Mouse (Mus musculus): ENCODE results near the gene Cfap298.

The Cfap298 gene

GRCm38 (mm10) chr16:90891601-90892000 lies 43.3 kb downstream of the Cfap298 start:
- no peak for TF ChIP-seq GATA4 (IDR thresholded peaks at IDR 0.05; ENCODE audit: insufficient replicate concordance, low read length)

GRCm38 (mm10) chr16:90890683-90891082 lies 44.2 kb downstream of the Cfap298 start:
- TF ChIP-seq GATA4 (IDR thresholded peaks at IDR 0.05; ENCODE audit: insufficient replicate concordance, low read length), result no peak

- TF ChIP-seq GATA4 (IDR thresholded peaks at IDR 0.05; ENCODE audit: insufficient replicate concordance, low read length), result no peak
These were observed 48.9 kb downstream of the Cfap298 start for GRCm38 (mm10) chr16:90885781-90886565.

- no peak for TF ChIP-seq GATA4 (IDR thresholded peaks at IDR 0.05; ENCODE audit: insufficient replicate concordance, low read length)
These were observed 49.6 kb downstream of the Cfap298 start for GRCm38 (mm10) chr16:90885351-90885750.

- no peak for TF ChIP-seq GATA4 (IDR thresholded peaks at IDR 0.05; ENCODE audit: insufficient replicate concordance, low read length)
These were observed 52.4 kb downstream of the Cfap298 start for GRCm38 (mm10) chr16:90882501-90882977.

GRCm38 (mm10) chr16:90878135-90878860 lies 56.6 kb downstream of the Cfap298 start:
- no peak for TF ChIP-seq GATA4 (IDR thresholded peaks at IDR 0.05; ENCODE audit: insufficient replicate concordance, low read length)
